Mouse (Mus musculus): Measurements from ENCODE around the gene Gm20830.
"Not testable (repeated sequence)": the region's sequence is repeated elsewhere in the genome, so short reads cannot be mapped to it uniquely, and the experiment has no call there.

Gm20830 gene

DNA sequence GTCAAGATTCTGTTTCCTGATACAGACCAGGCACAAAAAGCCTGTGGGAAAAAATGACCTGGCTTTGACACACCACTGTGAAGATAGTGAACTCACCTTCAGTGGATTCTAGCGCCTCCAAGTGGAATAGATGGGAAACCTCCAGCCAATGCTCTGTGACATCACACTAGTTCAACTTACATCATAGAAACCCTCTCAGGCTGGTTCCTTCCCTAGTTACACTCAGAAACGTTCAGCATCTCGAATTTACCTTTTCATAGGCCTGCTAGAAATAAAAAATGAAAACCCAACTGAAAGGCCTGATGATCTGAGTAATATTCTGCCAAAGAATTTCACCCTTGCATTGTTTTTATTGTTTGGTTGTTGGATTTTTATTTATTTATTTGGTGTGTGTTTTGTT, at the start of gene Gm20830:
Gene Gm20830, minus strand, starts transcription at position 101 of the 400 bp plus-strand sequence.
- DNase-seq: not testable (repeated sequence)
